Mouse (Mus musculus) bone marrow, adult 2 months (tissue): ENCODE data around the gene Ank2. TPM values are rescaled to one million over a fixed set of nuclear protein-coding genes. Genes with fewer than 3 reads are reported as not detected.

Experiments
- H3K27ac ChIP-seq: fragments of 200-500 bp; 2 replicates; pipeline ENCODE4 v1.5.1; 2012; ENCODE audit warnings: low read depth, mild to moderate bottlenecking, control low read depth, inconsistent platforms, low read length; ENCODE audit not compliant: control insufficient read depth, poor library complexity, insufficient read depth
- H3K4me1 ChIP-seq: fragments of 200-500 bp; 2 replicates; pipeline ENCODE4 v1.6.1; 2011; ENCODE audit warnings: low read length; ENCODE audit not compliant: control insufficient read depth, insufficient read depth
- H3K4me3 ChIP-seq: fragments of 200-500 bp; replicated peaks from 2 replicates; pipeline ENCODE3; 2011; ENCODE audit warnings: mild to moderate bottlenecking, low read depth, low read length, control low read depth; ENCODE audit not compliant: control insufficient read depth
- CTCF ChIP-seq: fragments of 200-500 bp; IDR thresholded peaks from 2 replicates; pipeline ENCODE4 v1.5.1; 2011; ENCODE audit warnings: low read length, control low read depth; ENCODE audit not compliant: control insufficient read depth, insufficient read depth
- POLR2A ChIP-seq: fragments of 200-500 bp; IDR thresholded peaks from 2 replicates; pipeline ENCODE4 v1.6.1; 2011; ENCODE audit warnings: low read depth, mild to moderate bottlenecking, control low read depth, low read length, borderline replicate concordance; ENCODE audit not compliant: control insufficient read depth
- WGBS: fragments of 180-500 bp; shearing (Covaris S2); methylation state at CpG from one replicate; pipeline ENCODE4 v1.1.7; 2018; 5-methylcytosine and 5-hydroxymethylcytosine counted together
- polyA plus RNA-seq: library from polyadenylated mRNA; stranded (reverse); fragments of >200 nt; gene quantifications from 2 replicates; pipeline ENCODE4 v1.2.4, GENCODE M21; 2011; ENCODE audit warnings: low replicate concordance; ENCODE audit not compliant: missing spikeins, insufficient read depth, insufficient read length

Ank2 gene
- polyA plus RNA-seq, 1 experiment = 5.5 TPM

- H3K27ac ChIP-seq = no peak overlapping the region
- H3K4me3 ChIP-seq = no peak overlapping the region
- no peaks in the 10 kb centered on the region for H3K4me1 ChIP-seq
- TF ChIP-seq CTCF = no peak
- TF ChIP-seq POLR2A = no peak
- WGBS = 74% methylated on average over 9 of the region's 9 CpGs
Observed at GRCm38 (mm10) chr3:127294610-127295349, 204.4 kb downstream of the Ank2 start.

GRCm38 (mm10) chr3:127294079-127294478 is 205.1 kb downstream of the Ank2 start:
- Histone ChIP-seq H3K4me3 (no peak overlapping the region), H3K27ac (no peak overlapping the region), H3K4me1 (no peaks in the 10 kb centered on the region)
- TF ChIP-seq CTCF = no peak
- TF ChIP-seq POLR2A = no peak
- WGBS = 84% methylated on average over 14 of the region's 14 CpGs

GRCm38 (mm10) chr3:127293479-127293874 is 205.7 kb downstream of the Ank2 start:
- no peak overlapping the region for H3K27ac ChIP-seq
- no peak overlapping the region for H3K4me3 ChIP-seq
- TF ChIP-seq CTCF = no peak
- no peak for TF ChIP-seq POLR2A
- 79% methylated on average over 9 of the region's 9 CpGs for WGBS
- H3K4me1 ChIP-seq = no peaks in the 10 kb centered on the region

- no peak overlapping the region for H3K27ac ChIP-seq
- TF ChIP-seq POLR2A (no peak), CTCF (no peak)
- no peaks in the 10 kb centered on the region for H3K4me1 ChIP-seq
- H3K4me3 ChIP-seq = no peak overlapping the region
- WGBS = 83% methylated on average over 10 of the region's 10 CpGs
Observed at GRCm38 (mm10) chr3:127292864-127293478, 206.2 kb downstream of the Ank2 start.

- no peaks in the 10 kb centered on the region for H3K4me1 ChIP-seq
- no peak for TF ChIP-seq POLR2A
- no peak for TF ChIP-seq CTCF
- 82% methylated on average over 5 of the region's 5 CpGs for WGBS
- H3K27ac ChIP-seq = no peak overlapping the region
- H3K4me3 ChIP-seq = no peak overlapping the region
Observed at GRCm38 (mm10) chr3:127282277-127282676, 216.9 kb downstream of the Ank2 start.

GRCm38 (mm10) chr3:127281390-127281789 is 217.8 kb downstream of the Ank2 start:
- TF ChIP-seq CTCF (no peak), POLR2A (no peak)
- Histone ChIP-seq H3K4me3 (no peak overlapping the region), H3K27ac (no peak overlapping the region), H3K4me1 (no peaks in the 10 kb centered on the region)
- WGBS = 80% methylated on average over 3 of the region's 3 CpGs

- no peak overlapping the region for H3K4me3 ChIP-seq
- no peak overlapping the region for H3K27ac ChIP-seq
- H3K4me1 ChIP-seq = no peaks in the 10 kb centered on the region
- TF ChIP-seq POLR2A (no peak), CTCF (no peak)
Observed at GRCm38 (mm10) chr3:127280376-127280775, 218.8 kb downstream of the Ank2 start.

- TF ChIP-seq POLR2A (no peak), CTCF (no peak)
- WGBS = 79% methylated on average over 6 of the region's 6 CpGs
- no peak overlapping the region for H3K4me3 ChIP-seq
- H3K4me1 ChIP-seq = no peaks in the 10 kb centered on the region
- H3K27ac ChIP-seq = no peak overlapping the region
Observed at GRCm38 (mm10) chr3:127275953-127276352, 223.2 kb downstream of the Ank2 start.

GRCm38 (mm10) chr3:127272801-127273200 is 226.3 kb downstream of the Ank2 start:
- H3K4me1 ChIP-seq = no peaks in the 10 kb centered on the region
- H3K4me3 ChIP-seq = no peak overlapping the region
- WGBS = 85% methylated on average over 12 of the region's 12 CpGs
- H3K27ac ChIP-seq = no peak overlapping the region
- no peak for TF ChIP-seq CTCF
